Mouse (Mus musculus): ENCODE data around the gene Tnfrsf1a.

Tnfrsf1a gene

DNA sequence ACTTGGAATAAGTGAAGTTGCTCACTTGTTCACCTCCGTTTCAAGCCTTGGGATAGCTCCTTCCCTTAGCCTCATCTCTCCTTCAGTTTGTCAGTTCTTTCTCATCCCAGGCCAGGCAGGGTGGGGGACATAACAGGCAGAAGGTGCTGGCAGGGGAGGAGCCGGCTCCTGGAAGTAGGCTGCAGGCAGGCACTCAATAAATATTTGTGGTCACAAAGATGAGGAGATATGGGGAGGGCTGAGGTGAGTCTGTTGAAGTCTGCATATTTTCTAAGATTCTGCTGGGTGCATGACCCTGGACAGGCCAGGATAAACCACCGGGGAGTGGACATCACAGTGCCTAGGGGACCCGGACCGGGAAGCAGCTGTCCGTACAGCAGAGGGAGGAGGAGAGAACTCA is 25.6 kb upstream of the Tnfrsf1a start:
- no peak for DNase-seq (ENCODE audit: low spot score in 2 of 2)

DNA sequence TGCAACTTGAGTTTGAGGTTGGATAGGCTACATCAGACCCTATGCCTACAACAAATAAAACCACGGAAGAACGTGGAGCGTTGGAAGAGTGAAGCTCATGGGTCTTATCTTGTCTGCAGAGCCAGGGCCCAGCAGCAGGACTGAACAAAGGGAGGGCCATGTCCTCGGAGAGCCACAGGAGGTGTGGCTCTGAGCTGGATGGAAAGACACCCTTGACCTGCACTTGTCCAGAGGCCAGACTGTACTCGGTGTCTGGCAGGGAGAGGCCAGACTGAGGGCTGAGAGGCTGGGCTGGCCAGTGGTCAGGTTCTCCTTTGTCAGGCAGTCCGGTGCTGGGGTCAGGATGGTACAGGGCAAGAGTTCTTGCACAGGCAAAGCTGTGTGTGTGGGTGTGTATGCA is 23.8 kb upstream of the Tnfrsf1a start:
- no peak for DNase-seq (ENCODE audit: low spot score in 2 of 2)

DNA sequence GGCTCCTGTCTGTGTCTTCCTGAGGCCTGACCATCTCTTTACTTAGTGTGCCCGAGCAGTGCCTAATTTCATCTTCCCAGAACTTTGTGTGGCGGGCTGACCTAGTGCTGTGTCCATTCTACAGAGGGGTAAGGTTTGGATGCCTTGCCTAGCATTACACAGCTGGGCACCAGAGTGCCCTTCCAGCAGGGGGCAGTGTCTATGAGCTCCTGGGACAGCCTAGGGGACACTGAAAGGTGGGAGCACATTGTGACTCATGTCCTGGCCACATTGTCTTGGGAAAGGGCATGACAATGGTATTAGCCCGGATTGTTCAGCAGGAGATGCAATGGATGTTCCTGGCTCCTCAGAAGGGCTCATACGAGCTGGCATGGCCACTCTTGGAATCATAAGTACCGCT is 20.9 kb upstream of the Tnfrsf1a start:
- DNase-seq (ENCODE audit: low spot score in 2 of 2): peak; percentile 26 to 56

DNA sequence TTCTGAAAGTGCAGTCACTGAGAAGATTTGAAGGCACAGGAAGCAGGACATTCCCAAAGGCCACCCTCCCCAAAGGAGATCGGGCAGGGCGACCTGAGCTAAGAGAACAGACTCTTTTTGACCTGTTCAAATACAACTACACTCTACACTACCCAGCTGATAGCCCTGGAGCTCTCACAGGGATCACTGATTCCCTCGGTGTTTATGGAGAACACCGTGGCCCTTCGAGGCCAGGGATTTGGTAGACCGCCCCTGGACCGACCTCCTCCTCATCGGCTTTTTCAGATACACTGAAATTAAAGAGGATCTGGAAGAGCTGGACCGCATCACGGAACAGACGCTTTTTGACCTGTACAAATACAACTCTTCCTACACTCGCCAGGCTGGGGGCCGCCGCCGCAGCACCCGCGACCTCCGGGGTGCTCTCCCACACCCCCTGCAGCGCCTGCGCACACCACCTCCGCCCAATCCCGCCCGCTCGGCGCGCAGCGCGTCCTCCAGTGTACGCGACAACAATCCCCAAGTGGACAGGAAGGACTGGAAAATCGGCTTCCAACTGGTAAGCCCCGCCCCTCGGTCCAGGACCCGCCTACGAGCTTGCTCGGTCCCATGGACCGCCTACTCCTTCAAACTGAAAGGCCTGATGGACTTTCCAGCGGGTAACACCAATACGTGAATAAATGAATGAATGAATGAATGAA is 18.4 kb upstream of the Tnfrsf1a start:
- DNase-seq (ENCODE audit: low spot score in 2 of 2): peak in 1 of 2 experiments; percentile 66

DNA sequence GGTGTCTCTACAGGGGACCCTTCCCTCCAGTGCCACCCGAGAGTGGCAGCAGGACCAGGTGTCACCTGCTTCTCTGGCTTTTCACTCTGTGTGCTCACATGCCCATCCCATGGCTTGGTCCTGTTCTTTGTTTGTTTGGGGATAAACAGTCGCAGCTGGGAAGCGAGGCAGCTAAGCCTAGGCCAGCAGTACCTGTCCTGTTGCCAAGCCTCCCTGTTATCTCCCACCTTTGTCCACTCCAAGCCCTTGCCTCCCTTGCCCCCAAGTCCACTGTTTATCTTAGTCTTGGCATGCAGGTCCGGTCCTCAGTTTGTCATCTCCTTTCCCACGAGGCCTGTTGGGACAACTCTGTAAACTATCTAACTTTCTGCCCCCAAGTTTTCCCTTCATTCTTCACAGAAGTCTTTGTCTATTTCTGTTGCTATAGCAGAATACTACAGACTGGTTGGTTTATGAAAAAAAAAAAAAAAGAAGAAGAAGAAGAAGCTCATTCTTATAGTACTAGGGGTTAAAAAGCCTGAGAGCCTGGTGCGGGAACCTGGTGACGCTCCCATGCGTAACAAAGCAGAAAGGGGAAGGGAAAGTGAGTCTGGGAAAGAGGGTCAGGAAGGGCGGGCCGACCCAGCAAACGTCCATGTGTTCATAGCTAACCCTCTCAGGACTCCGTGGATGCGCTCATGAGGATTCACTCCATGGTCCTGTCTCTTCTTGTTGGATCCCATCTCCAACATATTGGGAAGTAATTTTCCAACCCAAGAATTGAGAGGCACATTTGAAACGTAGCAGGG is 15.9 kb upstream of the Tnfrsf1a start:
- no peak for DNase-seq (ENCODE audit: low spot score in 2 of 2)

DNA sequence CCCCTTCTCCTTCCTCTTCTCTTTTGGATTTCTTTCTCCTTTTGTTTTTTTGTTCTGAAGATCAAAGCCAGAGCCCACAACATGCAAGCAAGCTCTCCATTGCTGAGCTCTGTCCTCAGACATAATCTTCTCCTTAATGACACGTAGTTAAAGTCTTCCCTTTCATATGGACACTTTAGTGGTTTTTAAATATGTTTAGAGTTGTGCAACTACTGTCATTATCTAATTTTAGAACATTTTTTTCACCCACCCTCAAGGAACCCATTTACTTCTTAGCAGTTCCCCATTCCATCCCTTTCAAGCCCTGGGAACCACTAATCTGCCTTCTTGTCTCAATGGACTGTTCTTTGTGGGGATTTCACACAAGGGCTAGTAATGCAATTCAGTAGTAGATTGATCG is 14.8 kb upstream of the Tnfrsf1a start:
- no peak for DNase-seq (ENCODE audit: low spot score in 2 of 2)

DNA sequence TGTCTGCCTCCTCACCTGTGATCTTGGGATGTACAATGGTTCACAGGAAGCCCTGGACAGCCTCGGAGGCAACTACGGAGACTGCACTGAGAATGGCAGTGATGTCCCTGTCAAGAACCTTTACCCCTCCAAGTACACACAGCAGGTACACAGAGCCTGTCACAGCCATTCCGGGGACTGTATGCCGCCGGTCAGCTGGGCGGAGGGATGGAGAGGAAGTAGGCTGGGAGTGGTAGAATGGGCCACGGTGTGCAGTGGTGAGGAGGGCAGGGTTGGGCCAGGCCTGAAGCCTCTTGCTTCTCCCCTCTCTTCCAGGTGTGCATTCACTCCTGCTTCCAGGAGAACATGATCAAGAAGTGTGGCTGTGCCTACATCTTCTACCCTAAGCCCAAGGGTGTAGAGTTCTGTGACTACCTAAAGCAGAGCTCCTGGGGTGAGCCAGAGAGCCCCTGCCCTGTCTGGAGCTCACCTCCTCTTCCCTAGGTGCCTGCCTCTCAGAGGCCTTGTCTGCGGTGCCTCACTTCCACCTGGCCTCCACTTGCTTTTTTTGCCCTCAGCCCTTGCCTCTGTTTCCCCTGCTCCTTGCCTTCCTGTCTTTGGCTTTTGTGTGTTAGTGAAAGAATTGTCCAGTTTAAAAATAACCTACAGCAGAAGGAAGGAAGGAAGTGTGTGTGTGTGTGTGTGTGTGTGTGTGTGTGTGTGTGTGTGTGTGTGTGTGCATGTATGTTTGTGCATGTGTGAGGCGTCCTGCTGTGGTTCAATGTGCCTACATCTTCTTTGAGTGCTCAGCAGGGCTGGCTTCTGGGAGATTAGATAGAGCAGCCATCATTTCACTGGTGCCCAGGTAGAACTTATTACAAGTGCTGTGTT is 10.1 kb upstream of the Tnfrsf1a start:
- no peak for DNase-seq (ENCODE audit: low spot score in 2 of 2)

DNA sequence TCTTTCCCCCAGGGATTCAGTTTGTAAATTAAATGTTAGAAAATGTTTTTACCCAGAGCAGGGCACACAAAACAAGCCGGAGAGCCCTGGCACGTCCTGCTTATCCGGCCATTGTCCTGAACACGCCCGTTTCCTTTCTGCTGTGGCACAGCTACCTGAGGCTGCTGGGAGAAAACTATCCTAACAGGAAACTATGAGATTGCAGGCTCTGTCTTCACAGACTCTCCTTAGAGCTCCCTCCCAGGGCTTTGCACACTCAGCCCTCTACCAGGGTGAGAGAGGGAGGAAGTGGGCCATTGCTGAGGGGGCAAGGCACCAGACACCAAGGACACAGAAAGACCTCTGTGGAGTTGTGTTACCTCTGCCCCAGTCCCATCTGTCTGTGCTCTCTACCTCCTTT is 8.9 kb upstream of the Tnfrsf1a start:
- DNase-seq (ENCODE audit: low spot score in 2 of 2): no peak

DNA sequence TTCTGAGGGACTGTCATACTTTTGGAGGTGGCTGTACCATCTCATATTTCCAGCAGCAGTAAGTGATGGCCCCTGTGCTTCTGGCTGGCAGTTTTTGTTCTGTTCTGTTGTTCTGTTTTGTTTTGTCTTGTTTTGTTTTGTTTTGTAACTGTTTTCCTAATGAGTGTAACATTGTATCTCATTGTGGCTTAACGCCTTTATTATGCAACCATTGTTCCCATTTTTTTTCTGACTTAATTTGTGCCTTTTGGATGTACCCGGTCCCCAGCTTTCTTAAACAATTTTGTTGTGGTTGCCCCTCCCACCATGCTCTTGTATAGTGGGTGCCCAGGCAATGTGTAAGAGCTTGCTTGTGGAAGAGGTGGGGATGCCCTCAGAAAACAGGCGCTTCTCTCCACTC is 7.0 kb upstream of the Tnfrsf1a start:
- no peak for DNase-seq (ENCODE audit: low spot score in 2 of 2)

DNA sequence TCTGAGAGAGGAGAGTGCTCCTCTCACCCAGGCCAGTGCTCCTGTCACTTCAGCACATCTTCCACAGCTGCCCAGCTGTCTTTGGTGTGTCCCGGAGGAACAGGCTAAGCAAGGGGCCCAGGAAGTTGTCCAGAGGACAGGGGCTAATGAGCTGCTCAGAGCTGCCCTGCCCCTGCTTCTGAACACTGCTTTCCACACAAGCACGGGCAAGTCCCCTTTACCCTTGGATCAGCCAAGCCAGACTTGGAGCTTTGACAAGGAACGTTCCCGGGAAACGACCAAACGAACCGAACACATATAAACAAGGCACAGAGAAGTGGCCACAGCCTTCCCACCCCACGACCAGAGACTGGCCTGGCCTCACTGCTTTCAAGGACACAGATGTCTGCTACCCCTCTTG is 5.1 kb upstream of the Tnfrsf1a start:
- no peak for DNase-seq (ENCODE audit: low spot score in 2 of 2)

DNA sequence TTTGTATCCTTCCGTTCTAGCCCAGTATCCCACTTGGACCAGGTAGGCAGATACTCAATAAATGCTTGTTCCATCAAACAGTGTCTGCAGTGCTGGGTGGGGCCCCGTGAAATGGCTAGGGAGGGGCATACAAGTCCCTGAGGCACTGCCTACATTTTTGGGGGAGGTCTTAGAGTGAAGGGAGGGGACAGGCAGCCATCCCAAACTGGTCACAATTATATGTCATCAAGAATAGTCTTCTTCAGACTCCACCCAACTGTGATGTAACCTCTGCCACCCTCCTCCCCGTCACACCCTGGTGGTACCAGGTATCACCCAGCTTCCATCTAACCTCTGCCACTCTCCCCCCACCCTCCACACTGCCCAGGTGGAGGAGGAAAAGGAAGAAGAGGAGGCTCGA is 4.3 kb upstream of the Tnfrsf1a start:
- DNase-seq (ENCODE audit: low spot score in 2 of 2): no peak

DNA sequence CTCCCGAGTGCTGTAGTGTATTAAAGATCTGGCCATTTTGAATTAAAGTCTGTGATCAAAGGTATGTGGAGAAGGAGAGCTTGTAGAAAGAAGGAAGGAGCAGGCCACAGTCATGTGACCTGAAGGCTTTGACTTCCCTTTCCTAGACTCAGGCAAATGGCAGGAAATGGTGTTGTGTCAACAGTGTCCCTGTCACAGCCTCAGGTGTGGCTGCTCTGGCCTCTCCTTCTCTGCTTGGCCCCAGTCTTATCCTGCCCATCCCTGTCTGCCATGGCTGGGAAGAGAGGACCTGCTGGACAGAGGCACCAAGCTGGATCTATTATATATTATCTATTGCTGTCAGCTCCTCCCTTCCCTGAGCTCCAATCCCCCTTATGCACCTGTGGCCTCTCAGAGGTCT is 3.5 kb upstream of the Tnfrsf1a start:
- no peak for DNase-seq (ENCODE audit: low spot score in 2 of 2)

DNA sequence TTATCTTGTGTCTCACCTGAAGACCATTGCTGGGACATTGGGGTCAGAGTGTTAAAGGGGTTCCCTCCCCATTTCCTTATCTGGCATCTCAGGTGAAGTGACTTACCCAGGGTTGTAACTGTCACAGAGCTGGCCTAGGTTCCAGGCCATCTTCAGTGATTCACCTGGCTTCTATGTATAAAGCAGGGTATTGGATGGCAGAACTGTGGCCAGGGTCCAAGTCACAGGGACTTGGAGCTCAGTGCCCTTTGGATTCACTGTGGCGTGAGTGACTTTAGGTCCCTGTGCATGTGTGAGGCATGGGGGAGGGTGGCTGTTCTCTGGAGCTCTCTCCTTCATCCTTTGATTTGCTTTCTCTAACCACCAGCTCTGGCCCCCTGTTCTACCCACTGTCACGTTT is 3.1 kb upstream of the Tnfrsf1a start:
- no peak for DNase-seq (ENCODE audit: low spot score in 2 of 2)

DNA sequence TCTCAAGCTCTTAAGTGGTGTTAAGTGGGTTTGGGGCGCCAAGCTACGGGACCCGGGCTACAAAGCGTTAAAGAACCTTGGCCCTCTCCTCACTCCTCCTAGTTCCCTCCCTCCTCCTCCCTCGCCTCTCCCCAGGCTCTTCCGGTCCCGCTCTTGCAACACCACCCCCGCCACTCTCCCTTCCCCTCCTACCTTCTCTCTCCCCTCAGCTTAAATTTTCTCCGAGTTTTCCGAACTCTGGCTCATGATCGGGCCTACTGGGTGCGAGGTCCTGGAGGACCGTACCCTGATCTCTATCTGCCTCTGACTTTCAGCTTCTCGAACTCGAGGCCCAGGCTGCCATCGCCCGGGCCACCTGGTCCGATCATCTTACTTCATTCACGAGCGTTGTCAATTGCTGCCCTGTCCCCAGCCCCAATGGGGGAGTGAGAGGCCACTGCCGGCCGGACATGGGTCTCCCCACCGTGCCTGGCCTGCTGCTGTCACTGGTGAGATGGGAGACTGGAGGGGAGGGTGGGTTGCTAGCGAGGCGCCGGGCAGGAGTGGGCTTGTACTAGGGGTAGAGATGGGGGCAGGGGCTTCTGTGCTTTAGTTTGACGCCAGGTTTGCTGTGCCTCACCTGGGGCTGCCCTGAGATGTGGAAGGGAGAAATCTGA is 541 bp downstream of the Tnfrsf1a start:
- peak in 1 of 2 experiments; percentile 52 for DNase-seq (ENCODE audit: low spot score in 2 of 2)

DNA sequence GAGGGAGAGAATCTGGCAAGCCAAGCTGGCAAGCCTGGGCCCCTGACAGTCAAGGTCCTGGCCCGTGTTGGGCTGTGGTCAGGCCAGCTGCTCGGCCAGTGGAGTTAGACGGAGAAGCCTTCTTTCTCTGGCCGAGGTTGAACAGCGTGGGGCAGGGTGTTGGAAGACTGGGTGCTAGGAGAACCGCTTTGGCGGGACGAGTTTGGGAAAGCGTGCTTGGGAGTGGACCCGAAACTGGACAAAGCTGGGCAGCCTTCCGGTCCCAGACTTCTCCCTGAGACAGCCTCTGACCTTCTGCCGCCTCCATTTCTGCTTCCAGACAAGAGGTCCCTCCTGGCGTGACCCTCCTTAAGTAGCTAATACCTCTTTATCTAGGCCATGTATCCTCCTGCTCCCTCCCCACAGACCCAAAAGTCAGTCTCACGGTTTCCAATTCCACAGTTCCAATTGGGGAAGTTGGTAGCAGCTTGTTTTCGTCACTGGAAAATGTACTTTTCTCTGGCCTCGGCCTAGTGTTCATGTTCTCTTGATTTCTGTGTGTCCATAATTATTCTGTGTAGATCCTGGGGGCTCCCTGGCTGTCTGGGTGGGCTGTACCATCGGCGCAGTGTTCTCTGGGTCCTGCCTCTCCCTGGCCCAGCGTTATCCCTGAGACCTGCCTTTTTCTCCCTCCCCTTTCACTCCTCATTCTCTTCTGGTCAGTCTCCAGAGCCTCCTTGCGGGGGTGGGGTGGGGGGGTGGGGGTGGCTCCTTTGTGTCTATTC is 1.3 kb downstream of the Tnfrsf1a start:
- no peak for DNase-seq (ENCODE audit: low spot score in 2 of 2)

DNA sequence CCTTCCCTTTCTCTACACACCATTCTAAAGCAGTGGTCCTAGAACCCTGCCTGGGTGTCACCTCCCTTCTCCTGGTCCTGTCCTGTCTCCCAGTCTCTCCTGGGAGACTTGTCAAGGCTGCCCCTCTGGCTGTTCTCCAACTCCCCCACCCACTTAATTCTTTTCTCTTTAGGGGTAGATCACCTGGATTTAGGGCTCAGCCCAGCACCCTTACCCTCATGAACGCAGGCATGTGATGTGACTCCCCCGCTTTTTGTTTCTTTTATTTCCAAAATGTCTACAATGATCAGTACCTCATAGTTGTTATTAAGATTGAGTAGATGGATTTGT is 1.8 kb downstream of the Tnfrsf1a start:
- DNase-seq (ENCODE audit: low spot score in 2 of 2): no peak

DNA sequence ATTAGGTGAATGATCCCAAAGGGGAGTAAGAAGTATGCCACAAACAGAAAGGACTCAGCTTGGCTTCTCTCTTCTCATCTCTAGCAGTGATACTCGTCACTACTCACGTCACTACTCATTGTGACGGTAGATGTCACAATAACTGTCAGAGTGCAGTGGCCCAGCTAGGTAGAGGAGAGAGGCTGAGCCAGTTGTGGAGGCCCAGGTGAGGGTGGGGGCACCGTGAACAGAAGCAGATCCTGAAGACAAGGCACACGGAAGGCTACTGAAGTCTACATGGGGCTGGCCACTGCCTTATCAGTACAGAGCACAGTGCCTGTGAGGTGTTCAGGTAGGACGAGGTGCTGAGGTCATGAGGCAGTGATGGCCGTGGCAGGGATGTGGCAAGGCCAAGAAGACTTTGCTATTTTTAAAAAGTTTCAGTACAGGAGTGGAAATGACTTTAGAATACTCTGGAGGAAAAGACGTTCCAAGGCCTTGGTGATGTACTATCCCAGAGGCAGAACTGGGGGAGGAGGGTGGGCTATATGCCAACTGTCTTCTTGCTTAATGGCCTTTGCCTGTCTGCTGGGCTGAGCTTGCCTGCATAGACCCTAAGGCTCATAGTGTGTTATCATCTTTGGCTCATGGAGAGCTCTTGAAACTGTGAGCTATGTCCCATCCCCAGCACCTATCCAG is 2.3 kb downstream of the Tnfrsf1a start:
- no peak for DNase-seq (ENCODE audit: low spot score in 2 of 2)

DNA sequence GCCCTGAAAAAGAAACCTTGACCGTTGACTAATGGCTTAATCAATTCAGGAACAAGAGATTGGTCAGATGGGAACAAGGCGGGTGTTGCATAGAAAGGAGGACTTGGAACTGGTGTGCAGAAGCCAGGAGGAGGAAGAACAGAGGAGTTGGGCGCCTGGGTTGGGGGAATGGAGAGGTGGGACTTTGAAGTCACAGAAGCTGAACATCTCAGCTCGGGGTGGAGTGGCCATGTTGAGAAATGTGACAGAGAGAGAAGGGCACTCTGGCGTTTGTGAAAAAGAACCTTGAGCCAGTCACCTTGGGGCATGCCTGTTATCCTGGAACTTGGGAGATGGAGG is 2.9 kb downstream of the Tnfrsf1a start:
- DNase-seq (ENCODE audit: low spot score in 2 of 2): no peak

DNA sequence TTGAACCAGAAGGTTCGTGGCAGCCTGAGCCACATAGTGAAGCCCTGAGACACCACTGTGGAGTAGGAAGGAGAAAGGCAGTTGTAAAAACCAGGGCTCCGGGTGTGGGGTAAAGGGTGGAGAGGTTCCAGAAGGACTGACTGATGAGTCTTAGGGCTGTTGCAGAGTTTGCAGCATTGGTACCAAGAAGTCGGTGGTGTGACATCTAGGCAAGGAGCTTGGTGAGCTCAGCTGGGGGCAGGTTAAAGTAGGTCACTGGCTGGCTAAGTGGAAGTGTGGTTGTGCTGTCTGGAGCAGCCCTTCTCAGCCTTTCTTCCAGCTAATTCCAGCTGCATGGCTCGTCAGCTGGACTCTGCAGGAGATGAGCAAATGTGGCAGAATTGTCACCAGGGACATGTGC is 3.6 kb downstream of the Tnfrsf1a start:
- no peak for DNase-seq (ENCODE audit: low spot score in 2 of 2)

DNA sequence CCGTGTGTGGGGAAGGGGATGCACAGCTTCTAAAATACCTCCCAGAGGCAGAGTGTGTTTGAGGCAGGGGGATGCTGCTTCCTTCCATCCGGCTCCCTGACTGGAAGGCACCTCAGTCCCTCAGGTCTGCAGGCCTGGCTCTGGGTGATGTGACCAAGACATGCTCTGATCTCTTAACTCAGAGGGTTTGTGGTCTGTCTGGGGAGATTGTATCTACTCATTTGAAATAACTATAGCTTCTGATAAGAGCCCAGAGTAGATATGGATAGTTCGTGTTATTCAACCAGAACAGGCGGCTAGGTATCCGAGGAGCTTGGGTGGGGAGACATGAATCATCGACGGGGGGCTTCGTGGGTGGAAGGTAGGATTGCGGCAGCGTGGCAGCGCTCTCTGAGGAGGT is 4.1 kb downstream of the Tnfrsf1a start:
- no peak for DNase-seq (ENCODE audit: low spot score in 2 of 2)

DNA sequence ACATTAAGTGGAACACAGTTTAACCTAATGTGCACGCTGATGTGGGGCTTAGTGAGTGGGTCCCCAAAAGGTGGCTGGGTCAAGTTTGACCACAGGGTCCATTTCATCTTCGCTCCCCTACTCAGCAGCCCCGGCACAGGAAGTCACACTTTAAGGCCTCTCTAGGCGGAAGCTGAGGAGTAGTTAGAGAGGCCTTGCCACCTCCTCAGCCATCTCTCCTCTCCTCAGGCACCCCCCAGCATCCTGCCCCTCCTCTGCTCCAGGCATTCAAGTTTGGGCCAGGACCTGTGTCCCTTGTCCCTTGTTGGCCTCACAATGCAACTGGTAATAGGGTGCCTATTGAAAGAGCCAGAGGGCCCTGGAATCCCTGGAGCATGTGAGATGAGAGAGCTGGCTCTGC is 4.5 kb downstream of the Tnfrsf1a start:
- no peak for DNase-seq (ENCODE audit: low spot score in 2 of 2)
